Mouse (Mus musculus) v-Abl transformed pro-B cells (cell line): Measurements from ENCODE around the gene Ifi27l2b.
"Not testable (repeated sequence)": the region's sequence is repeated elsewhere in the genome, so short reads cannot be mapped to it uniquely, and the experiment has no call there.

ENCODE experiments used
- in situ Hi-C, 2 experiments: fragments of 400-800 bp; cut with MboI; formaldehyde crosslinking; loops; one replicate each; pipeline ENCODE4 v1.15.1; 2025; ENCODE audit not compliant: unreplicated experiment in 2 of 2

The Ifi27l2b gene

GRCm38 (mm10) chr12:103457140-103457539 is at the start of gene Ifi27l2b:
Gene Ifi27l2b (minus strand): TSS chr12:103457223.
- in situ Hi-C loops = no loop called here

DNA sequence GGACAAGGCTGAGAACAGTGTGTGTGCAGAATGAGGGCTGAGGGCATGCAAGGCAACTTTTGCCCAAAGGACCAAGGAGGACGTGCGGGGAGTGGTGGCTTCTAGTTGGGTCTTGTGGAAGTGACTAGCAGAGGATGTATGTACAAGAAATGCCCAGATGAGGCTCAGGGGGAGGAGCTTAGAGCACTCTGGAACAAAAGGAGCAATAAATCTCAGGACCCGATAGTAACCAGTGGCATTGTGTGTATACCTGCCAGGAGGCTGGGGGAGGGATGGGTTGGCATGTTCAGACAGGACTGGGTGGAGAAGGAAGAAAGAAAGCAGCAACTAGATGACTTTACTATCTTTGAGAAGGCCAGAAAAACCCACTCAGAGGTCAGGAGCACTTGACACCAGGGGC is 47.4 kb upstream of the Ifi27l2b start:
- in situ Hi-C loops = no loop called here

- in situ Hi-C loops = no loop called here
Measured at GRCm38 (mm10) chr12:103503300-103503699, 46.3 kb upstream of the Ifi27l2b start.

GRCm38 (mm10) chr12:103499261-103499660 is 42.2 kb upstream of the Ifi27l2b start:
- in situ Hi-C loops = loop anchor here in 1 of 2 experiments (5.0 to 10.0 kb wide), 3 partner anchors 194 to 754 kb away; partner anchors contain the start of genes Moap1 and Tmem251

DNA sequence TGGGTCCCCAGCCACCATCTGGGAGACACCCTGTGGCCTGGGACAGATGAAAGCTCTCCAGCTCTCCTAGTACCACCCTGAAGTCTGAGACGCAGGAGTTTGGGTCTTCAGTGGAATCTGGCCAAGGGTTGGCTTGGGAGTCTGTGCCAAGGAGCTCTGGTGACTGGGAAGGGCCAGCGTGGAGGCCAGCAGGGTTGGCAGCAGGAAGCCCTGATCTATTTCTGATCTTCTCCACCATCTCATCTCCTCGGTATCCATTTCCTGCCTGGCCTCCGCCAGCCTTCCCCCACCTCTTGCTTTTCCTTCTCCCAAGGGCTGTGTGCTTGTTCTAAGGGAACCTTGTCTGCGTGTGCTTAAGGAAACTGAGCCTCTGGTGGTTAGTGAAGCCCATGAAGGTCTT is 41.7 kb upstream of the Ifi27l2b start:
- in situ Hi-C loops = loop anchor here in 1 of 2 experiments (5.0 to 10.0 kb wide), 3 partner anchors 194 to 754 kb away; partner anchors contain the start of genes Moap1 and Tmem251

- in situ Hi-C loops = loop anchor here (5.0 to 10.0 kb wide), 6 partner anchors 67 to 750 kb away; partner anchors contain the start of genes Ddx24 (in 2 of the 2), Moap1 (in 1 of the 2) and Tmem251 (in 1 of the 2)
Measured at GRCm38 (mm10) chr12:103494486-103494885, 37.5 kb upstream of the Ifi27l2b start.

DNA sequence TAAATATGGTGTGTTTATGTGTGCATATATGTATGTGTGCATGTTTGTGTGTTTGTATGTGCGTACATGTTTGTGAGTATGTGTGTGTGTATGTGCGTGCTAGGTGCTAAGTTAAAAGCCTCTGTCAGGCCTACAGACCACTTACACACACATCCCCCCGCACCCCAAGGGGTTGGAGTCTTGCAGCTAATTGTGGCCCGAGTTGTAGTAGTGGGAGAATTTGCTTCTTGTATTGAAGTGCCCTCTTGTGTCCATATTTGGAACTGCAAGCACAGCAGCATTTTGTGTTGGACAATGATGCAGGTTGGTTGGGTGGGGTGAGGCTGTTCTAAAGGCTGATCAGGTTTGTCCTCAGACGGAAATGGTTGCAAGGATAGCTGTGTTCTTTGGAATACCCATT is 35.7 kb upstream of the Ifi27l2b start:
- in situ Hi-C loops = loop anchor here (5.0 to 10.0 kb wide), 6 partner anchors 65 to 748 kb away; partner anchors contain the start of genes Ddx24 (in 2 of the 2), Moap1 (in 1 of the 2) and Tmem251 (in 1 of the 2)

DNA sequence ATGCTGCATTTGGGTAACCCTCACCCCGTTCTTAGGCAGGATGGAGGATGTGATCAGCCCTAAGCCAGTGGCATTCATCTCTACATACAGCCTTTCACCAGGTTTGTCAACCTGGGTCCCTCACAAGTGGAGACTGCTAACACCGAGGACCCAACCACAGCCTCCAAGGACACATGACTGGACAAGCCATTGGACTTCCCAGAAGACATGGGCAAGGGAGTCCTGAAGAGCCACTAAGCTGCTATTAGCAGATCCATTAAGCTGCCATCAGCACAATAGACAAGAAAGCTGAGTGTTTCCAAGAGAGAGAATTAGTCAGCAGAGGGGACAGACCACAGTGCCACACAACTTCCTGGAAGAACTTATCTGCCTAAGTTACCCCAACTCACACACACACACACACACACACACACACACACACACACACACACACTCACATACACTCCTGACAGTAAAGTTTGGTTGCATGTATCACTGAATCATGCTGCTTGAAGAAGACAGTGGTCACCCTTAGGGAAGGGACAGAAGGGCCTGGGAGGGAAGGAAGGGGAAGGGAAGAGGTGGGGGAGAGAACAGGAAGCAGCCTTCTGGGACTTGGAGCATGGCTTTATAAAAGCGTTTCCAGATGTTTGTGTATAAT is 34.2 kb upstream of the Ifi27l2b start:
- in situ Hi-C loops = loop anchor here (5.0 to 10.0 kb wide), 6 partner anchors 64 to 746 kb away; partner anchors contain the start of genes Ddx24 (in 2 of the 2), Moap1 (in 1 of the 2) and Tmem251 (in 1 of the 2)

DNA sequence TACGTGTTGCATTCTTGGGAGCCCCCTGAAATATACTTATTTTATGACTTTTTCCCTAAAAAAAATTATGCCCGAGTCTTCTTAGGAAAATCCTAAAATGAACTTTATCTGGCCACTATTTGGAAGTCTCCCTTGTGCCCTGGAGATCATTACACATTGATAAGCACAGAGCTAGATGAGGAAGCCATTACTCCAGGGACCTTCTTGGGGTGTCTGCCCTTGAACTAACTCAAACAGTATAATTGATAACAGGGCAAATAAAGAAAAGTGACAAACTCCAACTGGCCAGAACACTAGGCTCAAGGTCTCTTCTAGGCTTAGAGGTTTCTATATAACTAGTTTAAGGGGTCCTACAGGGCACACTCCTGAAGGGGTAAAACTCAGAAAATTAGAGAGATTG is 30.7 kb upstream of the Ifi27l2b start:
- in situ Hi-C loops = no loop called here

- in situ Hi-C loops = no loop called here
Measured at GRCm38 (mm10) chr12:103487276-103487675, 30.3 kb upstream of the Ifi27l2b start.

GRCm38 (mm10) chr12:103486726-103487125 is 29.7 kb upstream of the Ifi27l2b start:
- in situ Hi-C loops = no loop called here

DNA sequence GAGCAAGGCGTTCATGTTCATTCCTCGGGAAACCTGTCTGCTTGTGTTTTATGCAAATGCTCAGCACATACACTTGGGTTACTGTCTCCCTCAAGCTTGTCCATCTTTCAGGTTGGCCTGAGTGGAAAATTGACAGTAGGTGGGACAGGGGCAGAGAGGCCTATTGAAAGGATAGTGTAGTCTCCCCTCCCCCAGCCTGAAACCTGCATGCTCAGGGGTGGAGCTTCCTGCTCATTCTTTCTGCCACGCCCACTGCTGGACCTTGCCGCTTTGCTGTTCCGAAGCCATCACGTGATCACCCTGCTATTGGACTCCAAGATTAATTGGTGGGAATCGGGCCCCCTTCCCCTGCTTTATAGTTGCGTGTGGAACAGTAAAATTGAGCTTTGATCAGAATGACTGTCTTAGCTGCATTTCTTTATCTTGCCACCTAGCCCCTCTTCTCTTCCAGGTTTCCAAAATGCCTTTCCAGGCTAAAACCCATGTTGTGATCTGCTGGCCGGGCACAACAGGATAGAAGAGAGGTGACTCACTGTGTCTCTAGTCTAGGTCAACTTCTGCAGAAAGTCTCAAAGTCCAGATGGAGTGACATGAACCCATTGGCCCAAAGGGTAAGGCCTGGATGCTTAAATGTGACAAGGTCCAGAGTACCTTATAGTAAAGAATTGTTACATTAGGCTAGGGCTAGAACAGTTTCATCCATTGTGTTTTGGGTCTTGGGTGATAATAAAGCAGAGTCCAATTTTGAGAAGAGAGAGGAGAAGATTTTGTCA is 27.4 kb upstream of the Ifi27l2b start:
- in situ Hi-C loops = not testable (repeated sequence)

DNA sequence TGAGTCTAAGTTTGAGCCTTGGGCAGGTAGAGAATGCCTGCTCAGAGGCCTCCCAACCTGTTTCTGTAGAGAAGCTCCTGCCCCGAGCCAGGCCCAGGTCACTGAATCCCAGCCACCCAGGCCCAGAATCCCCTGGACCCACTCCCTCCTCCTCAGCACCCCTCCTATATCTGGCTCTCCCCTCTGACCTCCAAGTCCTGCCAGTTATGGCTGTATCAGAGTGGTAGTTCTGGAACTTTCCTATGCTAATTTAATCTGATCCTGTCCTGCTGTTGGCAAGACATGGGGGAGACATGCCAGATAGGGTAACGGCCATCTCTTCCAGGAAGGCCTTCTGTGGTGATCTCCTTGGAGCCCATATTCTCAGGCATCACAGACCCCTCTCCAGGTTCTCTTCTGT is 25.8 kb upstream of the Ifi27l2b start:
- in situ Hi-C loops = no loop called here

DNA sequence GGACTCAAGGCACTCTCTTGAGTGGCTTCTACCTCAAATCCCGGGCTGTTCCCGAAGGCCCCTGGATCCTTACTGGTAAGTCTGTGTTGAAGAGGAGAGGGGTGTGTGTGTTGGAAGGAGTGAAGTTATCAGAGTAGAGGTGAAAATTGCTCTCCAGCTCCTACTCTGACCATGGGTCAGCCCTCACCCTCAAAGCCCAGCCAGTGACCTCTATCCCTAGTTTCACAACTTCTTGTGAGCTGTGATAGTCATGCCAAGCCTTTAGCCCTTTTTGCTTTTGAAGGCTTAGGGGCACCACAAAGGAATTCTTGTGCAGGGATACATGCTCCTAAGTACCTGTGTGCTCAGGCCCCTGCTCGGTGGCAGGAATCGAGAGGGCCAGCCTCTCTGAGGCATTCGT is 24.6 kb upstream of the Ifi27l2b start:
- in situ Hi-C loops = no loop called here

DNA sequence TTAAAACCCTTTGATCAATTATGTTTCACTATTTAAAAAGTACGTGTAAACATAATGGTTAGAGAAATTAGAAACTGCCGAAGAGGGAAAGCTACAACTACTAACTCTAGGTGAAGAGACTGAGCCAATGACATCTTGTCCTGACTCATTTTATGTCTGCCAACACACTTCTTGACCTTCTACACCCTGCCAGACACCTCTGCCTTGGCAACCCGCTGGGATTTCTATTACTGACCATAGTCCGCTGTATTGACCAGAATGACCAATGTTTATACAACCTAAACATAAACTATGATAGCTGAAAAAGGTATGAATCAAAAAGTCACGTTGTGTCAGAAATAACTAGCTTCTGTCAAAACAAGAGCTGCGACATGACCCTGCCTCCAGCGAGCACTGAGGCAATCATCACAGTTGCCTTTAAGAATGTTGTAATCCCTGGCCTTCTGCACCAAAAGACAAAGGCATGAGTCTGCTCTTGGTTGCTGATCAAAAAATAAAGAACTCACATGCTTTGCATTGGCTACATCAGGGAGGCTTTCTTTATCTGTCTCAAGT is 20.5 kb upstream of the Ifi27l2b start:
- in situ Hi-C loops = no loop called here

DNA sequence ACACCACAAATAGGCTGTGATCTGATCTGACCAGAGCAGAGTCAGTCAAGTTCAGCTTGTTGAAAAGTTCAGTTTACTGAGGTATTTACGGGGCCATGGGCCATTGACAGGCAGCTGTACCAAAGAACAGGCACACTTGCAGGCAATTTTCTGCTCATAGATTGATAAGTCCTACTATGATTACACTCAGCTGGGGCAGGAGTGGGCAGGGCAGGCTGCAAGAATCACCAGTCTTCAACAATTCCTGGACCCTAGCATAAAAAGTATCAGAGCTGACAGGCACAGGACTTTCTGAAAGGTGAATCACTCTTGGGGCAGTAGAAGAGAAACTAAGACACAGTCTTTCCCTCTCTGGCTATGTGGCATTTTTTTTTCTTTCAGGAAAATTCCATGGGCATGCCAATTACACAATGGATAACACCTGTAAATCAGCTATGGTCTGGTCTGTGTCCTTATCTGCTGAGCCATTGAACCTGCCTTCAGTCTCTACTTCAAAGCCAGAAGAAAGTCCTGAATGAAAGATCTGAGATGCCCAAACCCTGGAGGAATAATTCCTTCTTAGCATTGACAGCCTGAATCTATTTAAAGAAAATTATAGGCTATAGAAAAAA is 19.9 kb upstream of the Ifi27l2b start:
- in situ Hi-C loops = no loop called here

DNA sequence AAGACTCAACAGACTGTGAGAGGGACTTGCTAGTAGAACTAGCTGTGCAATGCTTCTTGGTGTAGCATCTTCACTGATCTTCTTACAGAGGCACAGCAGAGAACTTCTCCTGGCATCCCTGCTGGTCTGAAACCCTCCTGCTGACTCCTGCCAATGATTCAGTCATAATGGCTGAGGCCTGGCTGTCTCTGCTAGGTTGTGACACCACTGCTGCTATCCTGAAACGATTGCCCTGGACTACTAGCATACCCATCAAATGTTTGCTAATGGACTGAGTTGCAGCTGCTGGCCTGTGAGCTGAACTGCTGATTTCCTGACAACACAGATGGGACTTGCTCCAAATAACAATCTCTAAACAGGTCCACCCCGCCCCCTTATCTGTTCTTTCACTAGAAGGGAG is 17.5 kb upstream of the Ifi27l2b start:
- in situ Hi-C loops = no loop called here

DNA sequence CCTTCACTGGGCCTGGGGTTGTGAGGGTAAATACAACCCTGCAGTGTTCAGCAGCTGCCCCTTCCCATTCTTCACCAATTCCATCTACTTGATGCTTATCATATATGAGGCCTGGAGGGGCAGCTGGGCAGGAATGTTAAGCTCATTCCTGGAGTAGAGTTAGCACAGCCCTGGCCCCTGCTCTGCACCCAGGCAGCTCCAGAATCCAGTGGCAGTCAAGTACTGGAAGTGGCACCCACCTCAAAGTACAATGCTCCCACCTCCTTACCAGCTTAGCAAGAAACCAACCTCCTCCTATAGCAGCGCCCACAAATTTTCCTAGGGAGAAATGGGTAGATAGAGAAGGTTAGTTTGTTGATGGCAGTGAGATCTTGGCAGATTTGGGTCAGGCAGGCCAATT is 296 bp downstream of the Ifi27l2b start:
- in situ Hi-C loops = not testable (repeated sequence)

- in situ Hi-C loops = no loop called here
Measured at GRCm38 (mm10) chr12:103453361-103453760, 3.7 kb downstream of the Ifi27l2b start.

DNA sequence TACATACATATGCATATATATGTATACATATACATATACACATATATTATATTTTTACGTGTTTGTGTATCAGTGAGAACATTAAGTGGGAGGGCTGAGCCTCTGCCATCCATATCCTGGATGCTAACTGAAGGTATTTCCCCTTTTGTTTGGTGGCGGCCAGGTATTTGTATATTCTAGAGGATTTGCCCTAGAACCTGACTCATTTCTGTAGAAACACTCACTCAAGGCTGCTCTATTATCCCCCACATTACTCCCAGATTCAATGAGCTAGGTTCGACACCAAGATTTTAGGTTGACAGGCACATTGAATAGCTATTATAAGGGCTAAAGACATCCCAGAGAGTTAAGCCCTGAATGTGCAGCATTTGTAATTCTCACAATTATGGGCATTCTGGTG is 12.0 kb downstream of the Ifi27l2b start:
- in situ Hi-C loops = no loop called here

- in situ Hi-C loops = not testable (repeated sequence)
Measured at GRCm38 (mm10) chr12:103444261-103444660, 12.8 kb downstream of the Ifi27l2b start.
